Mouse (Mus musculus): Measurements from ENCODE around the gene Syndig1. TPM values are rescaled to one million over a fixed set of nuclear protein-coding genes. Genes with fewer than 3 reads are reported as not detected.

Gene Syndig1
- polyA plus RNA-seq, 1 experiment from 2014 or later = 7.9 TPM

- Histone ChIP-seq H3K36me3 (no peaks in the 10 kb centered on the region), H3K27me3 (replicated peaks) (no peaks in the 10 kb centered on the region), H3K9ac (no peak overlapping the region), H3K27ac (no peak overlapping the region), H3K9me3 (no peaks in the 10 kb centered on the region), H3K4me3 (replicated peaks) (no peak overlapping the region), H3K4me2 (no peak overlapping the region), H3K4me1 (no peaks in the 10 kb centered on the region)
- no peak for ATAC-seq (ENCODE audit: insufficient read depth, low FRiP score, low read depth)
Observed at GRCm38 (mm10) chr2:149932095-149932494, 103.1 kb downstream of the Syndig1 start.

GRCm38 (mm10) chr2:149933247-149933898, 104.4 kb downstream of the Syndig1 start:
- Histone ChIP-seq H3K9ac (no peak overlapping the region), H3K4me1 (no peaks in the 10 kb centered on the region), H3K27me3 (replicated peaks) (no peaks in the 10 kb centered on the region), H3K4me3 (replicated peaks) (no peak overlapping the region), H3K27ac (peak overlapping the region; percentile 69), H3K9me3 (no peaks in the 10 kb centered on the region), H3K36me3 (no peaks in the 10 kb centered on the region), H3K4me2 (no peak overlapping the region)
- 30% methylated on average over 2 of the region's 2 CpGs for WGBS
- peak; percentile 70 for ATAC-seq (ENCODE audit: insufficient read depth, low FRiP score, low read depth)

GRCm38 (mm10) chr2:149934139-149934538, 105.1 kb downstream of the Syndig1 start:
- WGBS = 60% methylated on average over 4 of the region's 4 CpGs

GRCm38 (mm10) chr2:149938829-149939228, 109.8 kb downstream of the Syndig1 start:
- H3K27me3 ChIP-seq (replicated peaks) = no peaks in the 10 kb centered on the region
- no peaks in the 10 kb centered on the region for H3K36me3 ChIP-seq
- H3K4me3 ChIP-seq (replicated peaks) = no peak overlapping the region
- no peaks in the 10 kb centered on the region for H3K9me3 ChIP-seq
- ATAC-seq (ENCODE audit: insufficient read depth, low FRiP score, low read depth) = no peak
- no peaks in the 10 kb centered on the region for H3K4me1 ChIP-seq
- no peak overlapping the region for H3K9ac ChIP-seq
- WGBS = 55% methylated on average over 4 of the region's 4 CpGs
- no peak overlapping the region for H3K4me2 ChIP-seq
- no peak overlapping the region for H3K27ac ChIP-seq

More at GRCm38 (mm10) chr2:149934139-149934538, 105.1 kb downstream of the Syndig1 start:
- Histone ChIP-seq H3K4me2 (no peak overlapping the region), H3K4me3 (replicated peaks) (no peak overlapping the region), H3K4me1 (no peaks in the 10 kb centered on the region), H3K9me3 (no peaks in the 10 kb centered on the region), H3K9ac (no peak overlapping the region), H3K27ac (peak overlapping the region; percentile 69; the same call in 1 of the 2 replicates), H3K27me3 (replicated peaks) (no peaks in the 10 kb centered on the region), H3K36me3 (no peaks in the 10 kb centered on the region)
- ATAC-seq (ENCODE audit: insufficient read depth, low FRiP score, low read depth) = no peak

- Histone ChIP-seq H3K4me1 (no peaks in the 10 kb centered on the region), H3K36me3 (no peaks in the 10 kb centered on the region), H3K4me2 (no peak overlapping the region), H3K9me3 (no peaks in the 10 kb centered on the region), H3K9ac (no peak overlapping the region), H3K4me3 (replicated peaks) (no peak overlapping the region), H3K27me3 (replicated peaks) (no peaks in the 10 kb centered on the region), H3K27ac (no peak overlapping the region)
- WGBS = 64% methylated on average over 2 of the region's 2 CpGs
- ATAC-seq (ENCODE audit: insufficient read depth, low FRiP score, low read depth) = no peak
Observed at GRCm38 (mm10) chr2:149939586-149939985, 110.6 kb downstream of the Syndig1 start.

GRCm38 (mm10) chr2:149950641-149951040, 121.6 kb downstream of the Syndig1 start:
- WGBS = 83% methylated on average over 4 of the region's 4 CpGs
- ATAC-seq (ENCODE audit: insufficient read depth, low FRiP score, low read depth) = no peak

GRCm38 (mm10) chr2:149971014-149971413, 142.0 kb downstream of the Syndig1 start:
- H3K9ac ChIP-seq = no peak overlapping the region
- no peak for ATAC-seq (ENCODE audit: insufficient read depth, low FRiP score, low read depth)
- no peaks in the 10 kb centered on the region for H3K9me3 ChIP-seq
- 90% methylated on average over 4 of the region's 4 CpGs for WGBS
- no peak overlapping the region for H3K4me3 ChIP-seq (replicated peaks)
- H3K27me3 ChIP-seq (replicated peaks) = no peaks in the 10 kb centered on the region
- H3K27ac ChIP-seq = no peak overlapping the region
- H3K4me2 ChIP-seq = no peak overlapping the region
- H3K4me1 ChIP-seq = peaks cover 4% of the 10 kb centered on the region; the same call in 1 of the 2 replicates
- no peaks in the 10 kb centered on the region for H3K36me3 ChIP-seq

More at GRCm38 (mm10) chr2:149950641-149951040, 121.6 kb downstream of the Syndig1 start:
- Histone ChIP-seq H3K4me3 (replicated peaks) (no peak overlapping the region), H3K4me2 (no peak overlapping the region), H3K4me1 (no peaks in the 10 kb centered on the region), H3K27me3 (replicated peaks) (no peaks in the 10 kb centered on the region), H3K9me3 (no peaks in the 10 kb centered on the region), H3K36me3 (no peaks in the 10 kb centered on the region), H3K27ac (no peak overlapping the region), H3K9ac (no peak overlapping the region)

- ATAC-seq (ENCODE audit: insufficient read depth, low FRiP score, low read depth) = peak; percentile 22; the same call in 1 of the 2 replicates
- Histone ChIP-seq H3K9ac (no peak overlapping the region), H3K27me3 (replicated peaks) (no peaks in the 10 kb centered on the region), H3K27ac (no peak overlapping the region), H3K4me1 (peaks cover 4% of the 10 kb centered on the region; the same call in 1 of the 2 replicates), H3K4me2 (no peak overlapping the region), H3K4me3 (replicated peaks) (no peak overlapping the region), H3K36me3 (no peaks in the 10 kb centered on the region), H3K9me3 (no peaks in the 10 kb centered on the region)
- 27% methylated on average over 6 of the region's 6 CpGs for WGBS
Observed at GRCm38 (mm10) chr2:149973583-149973982, 144.6 kb downstream of the Syndig1 start.

- Histone ChIP-seq H3K27me3 (replicated peaks) (no peaks in the 10 kb centered on the region), H3K27ac (no peak overlapping the region), H3K36me3 (no peaks in the 10 kb centered on the region), H3K4me2 (no peak overlapping the region), H3K9me3 (no peaks in the 10 kb centered on the region), H3K9ac (no peak overlapping the region), H3K4me1 (no peaks in the 10 kb centered on the region), H3K4me3 (replicated peaks) (no peak overlapping the region)
- no peak for ATAC-seq (ENCODE audit: insufficient read depth, low FRiP score, low read depth)
- WGBS = 84% methylated on average over 1 of the region's 1 CpGs
Observed at GRCm38 (mm10) chr2:149980419-149980818, 151.4 kb downstream of the Syndig1 start.

- no peak overlapping the region for H3K4me3 ChIP-seq (replicated peaks)
- H3K9ac ChIP-seq = no peak overlapping the region
- H3K36me3 ChIP-seq = no peaks in the 10 kb centered on the region
- no peaks in the 10 kb centered on the region for H3K4me1 ChIP-seq
- no peak overlapping the region for H3K27ac ChIP-seq
- no peak overlapping the region for H3K4me2 ChIP-seq
- H3K27me3 ChIP-seq (replicated peaks) = no peaks in the 10 kb centered on the region
- no peaks in the 10 kb centered on the region for H3K9me3 ChIP-seq
- no peak for ATAC-seq (ENCODE audit: insufficient read depth, low FRiP score, low read depth)
Observed at GRCm38 (mm10) chr2:149982466-149982865, 153.5 kb downstream of the Syndig1 start.

- Histone ChIP-seq H3K27me3 (replicated peaks) (no peaks in the 10 kb centered on the region), H3K9ac (no peak overlapping the region), H3K4me2 (no peak overlapping the region), H3K27ac (no peak overlapping the region), H3K36me3 (no peaks in the 10 kb centered on the region), H3K4me1 (no peaks in the 10 kb centered on the region), H3K4me3 (replicated peaks) (no peak overlapping the region), H3K9me3 (no peaks in the 10 kb centered on the region)
- no peak for ATAC-seq (ENCODE audit: insufficient read depth, low FRiP score, low read depth)
- WGBS = 69% methylated on average over 1 of the region's 1 CpGs
Observed at GRCm38 (mm10) chr2:149983107-149983506, 154.1 kb downstream of the Syndig1 start.

GRCm38 (mm10) chr2:149987610-149988009, 158.6 kb downstream of the Syndig1 start:
- Histone ChIP-seq H3K4me1 (no peaks in the 10 kb centered on the region), H3K36me3 (no peaks in the 10 kb centered on the region), H3K9me3 (no peaks in the 10 kb centered on the region), H3K4me2 (no peak overlapping the region), H3K27ac (no peak overlapping the region), H3K4me3 (replicated peaks) (no peak overlapping the region), H3K27me3 (replicated peaks) (no peaks in the 10 kb centered on the region), H3K9ac (no peak overlapping the region)
- ATAC-seq (ENCODE audit: insufficient read depth, low FRiP score, low read depth) = no peak

- Histone ChIP-seq H3K27ac (no peak overlapping the region), H3K9ac (no peak overlapping the region), H3K36me3 (no peaks in the 10 kb centered on the region), H3K27me3 (replicated peaks) (no peaks in the 10 kb centered on the region), H3K4me2 (no peak overlapping the region), H3K9me3 (no peaks in the 10 kb centered on the region), H3K4me1 (no peaks in the 10 kb centered on the region), H3K4me3 (replicated peaks) (no peak overlapping the region)
- 64% methylated on average over 2 of the region's 2 CpGs for WGBS
- ATAC-seq (ENCODE audit: insufficient read depth, low FRiP score, low read depth) = no peak
Observed at GRCm38 (mm10) chr2:149991506-149991905, 162.5 kb downstream of the Syndig1 start.
